Mouse (Mus musculus): ENCODE measurements around the gene Tlcd1.
"Not testable (repeated sequence)": the region's sequence is repeated elsewhere in the genome, so short reads cannot be mapped to it uniquely, and the experiment has no call there.

The Tlcd1 gene

DNA sequence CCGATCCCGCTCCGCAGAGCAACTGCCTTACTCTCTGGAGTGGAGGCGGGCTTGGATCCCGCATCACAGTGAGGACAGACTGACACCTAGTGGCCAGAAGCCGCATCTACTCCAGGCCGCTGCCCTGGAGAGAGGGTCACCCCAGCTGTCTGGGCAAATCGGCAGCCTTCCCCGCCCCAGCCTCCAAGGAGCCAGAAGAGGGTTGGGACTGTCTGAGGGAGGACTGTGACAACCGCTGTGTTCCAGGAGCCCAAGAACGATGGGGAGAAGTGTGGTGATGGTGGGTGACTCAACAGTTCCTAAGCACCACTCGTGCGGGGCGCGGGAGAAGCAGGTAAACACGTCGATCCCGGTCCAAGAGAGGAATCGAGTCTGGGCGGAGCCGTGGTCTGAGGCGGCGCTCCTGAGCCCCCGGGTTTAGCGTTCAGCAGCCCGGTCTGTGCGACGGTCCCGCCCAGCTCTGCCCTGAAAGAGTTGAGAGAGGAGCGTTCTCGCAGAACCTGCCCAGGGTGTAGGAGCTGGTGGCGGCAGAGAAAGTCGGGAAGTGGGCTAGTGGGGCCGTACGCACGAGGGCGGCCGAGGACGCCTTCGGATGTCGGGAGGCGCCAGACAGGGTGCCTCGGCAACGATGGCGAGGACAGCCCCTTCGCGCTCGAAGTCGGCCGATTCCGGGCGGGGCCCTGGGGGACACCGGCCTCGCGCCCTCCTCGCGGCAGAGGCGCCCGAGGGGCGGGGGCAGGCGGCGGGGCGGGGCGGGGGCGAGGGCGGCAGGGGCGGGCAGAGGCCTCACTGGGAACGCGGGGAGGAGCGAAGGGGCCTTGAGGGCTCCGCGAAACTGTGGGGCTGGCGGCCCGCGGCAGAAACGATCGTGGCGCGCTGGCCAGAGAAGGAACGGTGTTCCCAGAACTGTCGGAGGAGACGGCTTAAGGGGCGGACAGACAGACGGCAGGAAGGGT is 1.7 kb downstream of the Tlcd1 start:
- peak; percentile 94 to 96 for DNase-seq (ENCODE audit: low spot score in 2 of 2)

DNA sequence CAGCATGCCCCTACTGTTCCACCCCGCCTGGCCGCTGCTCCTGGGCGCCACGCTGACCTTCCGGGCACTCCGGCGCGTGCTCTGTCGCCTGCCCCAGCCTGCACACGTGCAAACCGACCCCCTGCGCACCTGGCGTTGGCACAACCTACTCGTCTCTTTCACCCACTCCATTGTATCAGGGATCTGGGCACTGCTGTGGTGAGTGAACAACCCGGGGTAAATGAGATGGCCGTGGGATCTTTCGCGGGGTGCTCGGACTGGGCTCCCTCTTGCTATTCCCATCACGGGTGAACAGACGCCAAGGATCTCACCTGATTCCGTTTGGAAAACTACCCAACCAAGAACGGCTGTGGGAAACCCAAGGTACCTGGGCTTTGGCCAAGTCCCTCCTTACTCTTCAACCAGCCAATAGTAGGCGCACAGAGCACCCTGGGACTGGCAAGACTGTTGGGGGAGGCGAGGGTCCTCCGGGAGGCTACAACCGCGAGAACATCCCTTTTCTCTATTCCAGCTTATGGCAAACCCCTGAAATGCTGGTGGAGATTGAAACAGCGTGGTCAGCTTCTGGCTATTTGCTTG is 2.4 kb downstream of the Tlcd1 start:
- peak in 1 of 2 experiments; percentile 70 for DNase-seq (ENCODE audit: low spot score in 2 of 2)

DNA sequence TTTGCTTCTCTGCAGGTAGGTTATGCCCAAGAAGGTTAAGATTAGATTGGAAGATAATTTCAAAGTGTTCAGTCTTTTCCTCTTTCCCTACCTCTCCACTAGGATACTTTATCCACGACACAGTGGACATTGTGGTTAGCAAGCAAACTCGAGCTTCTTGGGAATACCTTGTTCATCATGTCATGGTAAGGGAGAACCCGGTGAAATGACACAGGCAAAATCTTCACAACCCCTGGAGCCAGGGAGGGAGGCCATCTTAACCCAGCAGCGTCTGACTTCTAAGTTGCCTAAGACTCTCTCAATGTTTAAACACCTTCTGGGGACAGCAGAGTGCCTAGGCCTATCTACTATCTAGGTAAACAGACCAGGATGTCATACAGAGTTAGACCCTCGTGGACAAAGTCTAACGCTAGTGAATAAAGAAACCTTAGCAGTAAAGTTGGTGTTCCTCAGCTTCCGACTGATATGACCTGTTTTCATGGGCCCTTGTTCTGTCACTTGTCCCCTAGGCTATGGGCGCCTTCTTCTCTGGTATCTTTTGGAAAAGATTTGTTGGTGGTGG is 3.0 kb downstream of the Tlcd1 start:
- no peak for DNase-seq (ENCODE audit: low spot score in 2 of 2)

DNA sequence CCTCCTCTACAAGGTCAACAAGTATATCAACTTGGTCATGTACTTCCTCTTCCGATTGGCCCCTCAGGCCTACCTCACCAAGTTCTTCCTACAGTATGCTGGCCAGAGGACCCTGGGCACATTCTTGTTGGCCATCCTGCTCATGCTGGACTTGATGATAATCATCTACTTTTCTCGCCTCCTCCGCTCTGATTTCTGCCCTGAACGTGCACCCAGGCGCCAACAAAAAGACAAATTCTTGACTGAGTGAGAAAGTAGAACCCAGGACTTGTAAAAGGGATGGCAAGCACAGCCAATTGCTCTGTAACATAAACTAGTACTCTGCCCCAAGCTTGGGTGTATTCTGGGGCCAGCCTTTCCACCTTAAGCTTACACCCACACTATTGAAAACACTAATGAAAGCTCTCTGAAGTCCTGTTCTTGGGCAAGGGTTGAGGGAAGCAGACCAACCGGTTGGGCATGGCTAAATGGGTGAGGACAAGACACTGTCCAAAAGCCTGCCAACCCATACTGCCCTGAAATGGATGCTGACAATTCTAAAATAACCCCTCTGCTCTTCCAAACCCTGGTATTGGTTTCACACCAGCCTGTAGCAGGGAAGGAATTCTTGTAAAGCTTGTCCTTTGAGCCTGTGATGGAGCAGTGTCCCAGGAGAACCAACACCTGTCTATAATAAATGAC is 3.7 kb downstream of the Tlcd1 start:
- no peak for DNase-seq (ENCODE audit: low spot score in 2 of 2)

DNA sequence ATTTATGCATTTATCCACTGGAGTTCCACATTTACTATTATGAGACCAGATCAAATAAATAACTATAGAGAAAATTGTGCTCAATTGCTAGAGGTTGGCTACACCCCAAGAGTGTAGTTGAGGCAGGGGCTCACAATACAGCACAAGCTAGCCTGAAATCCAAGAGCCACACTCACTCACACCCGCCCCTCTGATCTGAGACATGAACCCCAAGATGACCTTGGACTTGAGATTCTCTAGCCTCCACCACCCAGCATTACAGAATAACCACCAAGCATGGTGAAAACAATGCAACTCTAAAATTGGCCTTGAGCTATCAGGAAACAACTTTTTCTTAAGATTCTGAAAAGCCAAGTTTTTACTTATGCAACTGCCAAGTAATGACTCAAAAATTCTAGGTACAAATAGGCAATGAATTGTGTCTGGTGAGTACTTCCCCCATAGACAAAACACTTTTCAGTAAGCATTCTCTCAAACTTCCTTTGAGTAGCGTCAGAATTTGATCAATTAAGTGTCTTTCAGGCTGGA is 5.4 kb downstream of the Tlcd1 start:
- no peak for DNase-seq (ENCODE audit: low spot score in 2 of 2)

DNA sequence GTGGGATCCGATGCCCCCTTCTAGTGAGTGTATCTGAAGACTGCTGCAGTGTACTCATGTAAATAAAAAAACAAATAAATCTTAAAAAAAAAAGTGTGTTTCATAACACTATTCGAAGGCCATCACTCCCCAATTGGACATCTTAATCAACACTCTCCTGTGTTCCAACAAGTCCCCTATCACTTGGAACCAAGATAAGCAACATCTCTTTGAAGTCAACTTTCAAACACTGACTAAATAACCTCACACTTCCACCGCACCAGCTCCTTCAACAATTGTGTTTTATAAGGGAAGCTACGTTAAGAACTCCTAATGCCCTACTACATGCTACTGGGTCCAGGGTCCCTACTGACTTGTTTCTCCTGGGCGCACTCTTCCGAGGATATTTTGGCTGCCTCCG is 5.9 kb downstream of the Tlcd1 start:
- DNase-seq (ENCODE audit: low spot score in 2 of 2), result no peak

DNA sequence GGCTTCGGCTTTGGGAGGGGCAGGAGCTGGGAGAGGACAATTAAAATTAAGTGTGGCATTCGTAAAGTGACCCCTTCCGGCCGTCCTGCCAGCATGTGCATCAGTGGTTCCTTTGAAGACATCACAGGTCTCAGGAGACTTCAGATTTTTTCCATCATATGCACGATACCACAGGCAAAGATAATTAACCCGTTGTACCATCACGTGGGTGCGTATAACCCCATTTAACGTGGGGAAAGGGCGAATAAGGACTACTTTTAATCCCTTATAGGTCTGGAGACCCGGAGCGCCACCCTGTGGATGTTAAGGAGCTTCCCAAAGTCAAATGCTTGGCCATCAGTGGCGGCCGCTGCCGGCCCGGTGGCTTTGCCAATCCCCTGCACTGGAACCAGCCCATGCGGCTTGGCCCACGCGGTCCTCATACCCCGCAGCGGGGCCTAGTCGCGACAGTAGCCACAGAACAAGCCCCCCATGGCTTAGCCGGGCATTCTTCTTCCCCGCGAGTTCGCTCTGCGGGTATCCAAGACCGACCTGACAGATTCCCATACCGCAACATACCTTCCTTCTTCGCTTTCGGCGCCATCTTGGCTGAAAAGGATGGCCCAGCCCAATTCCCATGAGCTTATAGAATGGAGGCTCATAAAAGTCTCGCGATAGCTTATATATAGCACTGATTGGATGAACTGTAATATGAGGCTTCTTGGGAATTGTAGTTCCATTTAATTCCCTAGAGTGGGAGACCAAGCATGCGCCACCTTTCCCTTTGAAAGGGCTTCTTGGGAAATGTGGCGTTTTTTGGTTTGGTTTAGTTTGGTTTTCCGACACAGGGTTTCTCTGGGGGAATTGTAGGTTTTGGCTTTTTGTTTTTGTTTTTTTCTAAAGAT is 6.7 kb downstream of the Tlcd1 start, which contains the start of gene Rpl23a:
Gene Rpl23a, minus strand, starts transcription at position 624 of the 884 bp plus-strand sequence.
- DNase-seq (ENCODE audit: low spot score in 2 of 2), result peak; percentile 89 to 93

DNA sequence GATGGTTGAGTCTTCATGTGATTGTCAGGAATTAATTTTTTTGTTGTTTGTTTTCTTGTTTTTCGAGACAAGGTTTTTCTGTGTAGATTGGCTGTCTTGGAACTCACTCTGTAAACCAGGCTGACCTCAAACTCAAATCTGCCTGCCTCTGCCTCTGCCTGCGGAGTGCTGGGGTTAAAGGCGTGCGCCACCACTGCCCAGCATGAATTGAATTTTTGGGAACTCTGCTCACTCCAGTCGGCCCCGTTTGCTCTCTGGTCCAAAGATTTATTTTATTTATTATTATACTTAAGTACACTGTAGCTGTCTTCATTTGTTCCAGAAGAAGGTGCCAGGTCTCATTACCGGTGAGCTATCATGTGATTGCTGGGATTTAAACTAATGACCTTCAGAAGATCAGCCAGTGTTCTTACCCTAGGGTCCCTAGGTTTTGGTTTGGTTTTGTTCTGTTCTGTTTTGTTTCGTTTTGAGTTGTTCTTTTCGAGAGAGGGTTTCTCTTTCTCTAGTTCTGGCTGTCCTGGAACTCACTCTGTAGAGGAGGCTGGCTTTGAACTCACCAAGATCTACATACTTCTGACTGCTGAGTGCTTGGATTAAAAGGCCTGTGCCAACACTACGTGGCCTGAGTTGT is 7.5 kb downstream of the Tlcd1 start:
- no peak for DNase-seq (ENCODE audit: low spot score in 2 of 2)

DNA sequence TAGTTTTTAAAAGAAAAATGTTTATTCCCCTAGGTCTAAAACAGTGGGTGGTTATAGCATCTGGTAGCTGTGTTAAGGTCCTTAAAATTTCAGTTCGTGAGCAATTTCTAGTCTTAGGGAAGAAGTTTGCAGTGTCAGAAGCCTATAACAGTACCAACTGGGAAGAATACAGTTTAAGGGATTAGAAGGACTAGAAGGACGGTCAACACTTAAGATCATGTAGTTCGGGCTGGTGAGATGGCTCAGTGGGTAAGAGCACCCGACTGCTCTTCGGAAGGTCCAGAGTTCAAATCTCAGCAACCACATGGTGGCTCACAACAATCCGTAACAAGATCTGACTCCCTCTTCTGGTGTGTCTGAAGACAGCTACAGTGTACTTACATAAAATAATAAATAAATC is 8.2 kb downstream of the Tlcd1 start:
- not testable (repeated sequence) for DNase-seq (ENCODE audit: low spot score in 2 of 2)

DNA sequence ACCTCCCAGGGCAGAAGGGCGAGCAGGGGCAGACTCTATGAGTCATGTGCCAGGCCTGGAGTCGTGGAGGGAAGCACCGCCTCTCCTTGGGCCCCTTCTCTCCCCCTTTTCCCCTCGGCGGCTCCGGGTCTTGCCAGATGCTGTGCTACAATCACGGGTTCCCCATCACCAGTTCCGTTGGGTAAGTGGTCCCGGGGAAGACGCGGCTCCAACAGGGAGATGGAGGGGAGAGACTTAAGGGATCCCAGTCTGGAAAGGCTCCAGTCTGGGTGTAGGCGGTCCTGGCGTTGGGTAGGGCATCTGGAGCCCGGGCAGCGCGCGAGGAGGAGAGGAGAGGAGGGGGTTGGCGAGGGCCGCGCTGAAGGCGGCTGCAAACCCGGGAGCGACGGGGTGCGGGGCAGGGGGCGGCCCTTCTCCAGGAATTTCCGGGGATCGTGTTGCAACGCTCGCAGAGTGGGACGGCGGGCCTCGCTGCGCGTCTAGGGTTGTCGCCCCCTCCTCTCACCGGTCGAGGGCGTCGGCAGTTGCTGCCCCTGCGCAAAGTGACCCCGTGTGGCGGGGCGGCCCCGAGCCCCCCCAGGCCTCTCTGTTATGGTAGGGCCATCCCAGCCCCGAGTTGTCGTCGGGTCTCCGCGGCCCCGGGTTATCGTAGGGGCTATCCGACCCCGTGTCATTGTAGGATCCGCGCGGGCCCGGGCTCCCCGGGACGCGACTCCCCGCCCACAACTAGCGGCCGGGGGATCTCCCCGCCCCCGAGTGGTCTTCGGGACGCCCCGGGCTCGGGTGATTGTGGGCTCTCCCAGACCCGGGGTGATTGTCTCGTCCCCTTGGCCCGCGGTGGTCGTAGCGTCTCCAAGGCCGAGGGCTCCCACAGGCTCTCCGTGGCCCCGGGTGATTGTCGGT is 12.1 kb downstream of the Tlcd1 start, which contains the start of gene Rab34:
Gene Rab34, plus strand, starts transcription at position 100 of the 903 bp plus-strand sequence.
- peak; percentile 57 to 61 for DNase-seq (ENCODE audit: low spot score in 2 of 2)

DNA sequence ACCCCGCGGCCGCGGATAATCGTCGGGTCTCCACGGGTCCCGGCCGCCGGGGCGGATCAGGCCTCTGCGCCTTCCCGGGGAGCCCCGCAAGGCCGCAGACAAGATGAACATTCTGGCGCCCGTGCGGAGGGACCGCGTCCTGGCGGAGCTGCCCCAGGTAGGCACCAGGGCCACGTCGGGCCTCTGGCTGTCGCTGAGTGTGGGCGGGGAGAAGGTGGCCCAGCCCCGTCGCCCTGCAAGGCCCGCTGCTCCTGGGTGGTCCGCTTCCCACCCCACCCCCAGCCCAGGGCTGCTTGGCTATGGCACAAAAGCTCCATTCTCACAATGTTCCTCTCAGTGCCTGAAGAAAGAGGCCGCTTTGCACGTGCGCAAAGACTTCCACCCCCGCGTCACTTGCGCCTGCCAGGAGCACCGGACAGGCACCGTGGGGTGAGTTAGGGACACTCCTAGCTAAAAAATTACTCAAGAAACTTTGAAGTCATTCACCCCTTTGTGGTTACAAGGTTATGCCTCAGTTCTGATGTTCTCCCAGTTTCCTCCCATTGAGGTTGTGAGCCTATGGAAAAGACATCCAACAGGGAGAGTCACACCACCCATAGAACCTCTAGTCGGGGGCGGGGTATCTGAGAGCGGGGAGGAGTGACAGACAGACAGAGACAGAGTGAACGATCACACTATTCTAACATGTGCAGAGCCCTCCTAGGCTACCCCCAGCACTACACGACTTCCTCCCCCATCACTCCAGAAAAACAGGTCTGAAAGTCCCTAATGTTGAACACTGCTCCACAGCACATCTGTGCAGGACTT is 12.9 kb downstream of the Tlcd1 start:
- peak in 1 of 2 experiments; percentile 85 for DNase-seq (ENCODE audit: low spot score in 2 of 2)

DNA sequence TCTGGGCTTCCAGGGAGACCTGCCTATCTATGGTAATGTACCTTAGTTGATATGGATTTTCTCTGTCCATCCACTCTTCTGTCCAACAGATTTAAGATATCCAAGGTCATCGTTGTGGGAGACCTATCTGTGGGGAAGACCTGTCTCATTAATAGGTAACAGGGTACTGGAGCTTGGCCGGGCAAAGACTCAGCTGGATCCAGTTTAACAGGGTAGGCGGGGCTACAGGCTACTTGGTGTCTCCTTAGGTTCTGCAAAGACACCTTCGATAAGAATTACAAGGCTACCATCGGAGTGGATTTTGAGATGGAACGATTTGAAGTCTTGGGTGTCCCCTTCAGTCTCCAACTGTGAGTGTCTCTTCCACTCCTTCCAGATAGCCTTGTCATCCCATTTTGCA is 13.5 kb downstream of the Tlcd1 start:
- no peak for DNase-seq (ENCODE audit: low spot score in 2 of 2)

DNA sequence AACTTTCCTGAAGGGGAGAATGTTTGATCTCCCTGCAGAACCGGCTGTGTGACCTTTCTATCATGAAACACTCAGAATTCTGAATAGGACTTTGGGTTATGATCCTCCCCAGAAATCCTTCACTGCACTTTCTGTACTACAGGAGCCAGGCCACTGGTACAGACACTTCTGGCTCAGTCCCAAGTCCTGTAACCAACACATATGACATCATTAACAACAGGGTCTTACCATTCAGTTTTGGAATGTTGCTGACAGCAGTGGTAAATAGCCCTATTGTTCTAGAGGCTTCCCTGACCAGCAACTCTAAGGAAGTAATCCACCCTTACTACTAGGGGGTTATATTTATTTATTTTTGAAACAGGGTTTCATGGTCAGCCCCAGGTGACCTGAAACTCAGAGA is 16.6 kb downstream of the Tlcd1 start, which contains the start of gene Proca1:
Gene Proca1, plus strand, starts transcription at position 280 of the 400 bp plus-strand sequence.
- no peak for DNase-seq (ENCODE audit: low spot score in 2 of 2)

DNA sequence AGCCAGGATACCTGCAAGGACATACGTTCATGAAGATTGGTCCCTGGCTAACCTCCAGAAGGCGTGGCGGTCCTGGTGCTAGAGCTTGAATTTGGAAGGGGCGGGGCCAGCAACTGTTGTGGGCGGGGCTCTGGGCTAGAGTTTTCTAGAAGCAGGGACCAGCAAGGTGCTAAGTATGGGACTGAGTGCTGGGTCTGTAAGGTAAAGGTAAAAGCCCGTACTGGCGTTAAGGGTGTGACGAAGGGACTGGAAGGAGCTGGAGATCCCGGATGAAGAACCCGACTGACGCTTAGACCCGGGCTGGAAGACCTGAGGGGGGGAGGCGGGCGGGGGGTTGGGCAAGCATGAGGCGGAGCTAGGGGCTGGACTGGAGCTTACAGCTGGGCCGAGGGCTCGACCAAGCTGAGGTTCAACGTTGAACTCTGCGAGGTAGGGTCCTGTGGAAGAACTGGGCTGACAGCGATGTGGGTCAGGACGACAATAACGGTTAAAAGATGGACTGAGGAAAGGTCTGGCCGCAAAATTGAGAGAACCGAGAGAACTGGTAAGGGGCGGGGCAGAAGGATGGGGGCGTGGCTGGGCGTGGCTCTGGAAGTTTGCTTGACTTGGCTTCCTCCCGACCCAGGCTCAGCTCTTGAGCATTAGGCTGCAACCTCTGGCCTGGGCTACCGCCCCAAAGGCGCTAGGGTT is 18.0 kb downstream of the Tlcd1 start:
- DNase-seq (ENCODE audit: low spot score in 2 of 2), result no peak

DNA sequence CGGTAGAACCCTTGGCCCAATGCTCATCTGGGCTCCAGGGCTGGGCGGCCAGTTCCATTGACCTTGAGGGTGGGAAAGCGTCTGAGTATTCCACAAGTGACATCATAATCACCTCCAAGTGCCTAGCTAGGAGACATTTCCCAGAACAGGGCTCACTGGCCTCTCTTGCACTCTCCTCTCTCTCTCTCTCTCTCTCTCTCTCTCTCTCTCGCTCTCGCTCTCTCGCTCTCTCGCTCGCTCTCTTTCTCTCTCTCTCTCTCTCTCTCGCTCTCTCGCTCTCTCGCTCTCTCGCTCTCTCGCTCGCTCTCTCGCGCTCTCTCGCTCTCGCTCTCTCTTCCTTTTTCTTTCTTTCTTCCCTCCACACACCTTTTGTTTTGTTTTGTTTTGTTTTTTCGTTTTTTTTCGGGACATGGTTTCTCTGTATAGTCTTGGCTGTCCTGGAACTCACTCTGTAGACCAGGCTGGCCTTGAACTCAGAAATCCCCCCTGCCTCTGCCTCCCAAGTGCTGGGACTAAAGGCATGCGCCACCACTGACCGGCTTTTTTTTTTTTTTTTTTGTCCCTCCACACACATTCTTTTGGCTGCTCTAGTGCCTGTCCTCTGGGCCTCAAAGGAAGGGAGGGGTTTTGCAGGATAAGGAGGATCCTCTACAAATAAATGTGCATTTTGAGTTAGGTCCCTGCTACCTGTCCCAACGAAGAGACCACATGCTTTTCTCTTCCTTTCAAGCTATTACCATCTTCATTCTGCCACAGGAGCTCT is 18.8 kb downstream of the Tlcd1 start:
- DNase-seq (ENCODE audit: low spot score in 2 of 2), result no peak

DNA sequence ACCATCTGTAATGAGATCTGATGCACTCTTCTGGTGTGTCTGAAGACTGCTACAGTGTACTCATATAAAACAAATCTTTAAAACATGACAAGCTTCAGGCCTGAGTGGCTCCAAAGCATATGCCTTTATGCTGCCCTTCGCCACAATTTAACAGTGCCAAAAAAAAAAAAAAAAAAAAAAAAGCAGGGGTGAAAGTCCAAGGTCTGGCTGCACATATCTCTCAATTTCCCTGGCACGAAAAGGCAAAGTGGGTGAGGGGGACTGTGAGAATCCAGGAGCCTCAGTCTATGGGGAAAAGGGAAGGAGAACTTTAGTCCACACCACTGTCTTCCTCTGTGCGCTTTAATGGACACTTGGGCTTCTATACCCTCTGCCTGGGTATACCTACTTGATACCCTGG is 25.9 kb downstream of the Tlcd1 start:
- no peak for DNase-seq (ENCODE audit: low spot score in 2 of 2)

DNA sequence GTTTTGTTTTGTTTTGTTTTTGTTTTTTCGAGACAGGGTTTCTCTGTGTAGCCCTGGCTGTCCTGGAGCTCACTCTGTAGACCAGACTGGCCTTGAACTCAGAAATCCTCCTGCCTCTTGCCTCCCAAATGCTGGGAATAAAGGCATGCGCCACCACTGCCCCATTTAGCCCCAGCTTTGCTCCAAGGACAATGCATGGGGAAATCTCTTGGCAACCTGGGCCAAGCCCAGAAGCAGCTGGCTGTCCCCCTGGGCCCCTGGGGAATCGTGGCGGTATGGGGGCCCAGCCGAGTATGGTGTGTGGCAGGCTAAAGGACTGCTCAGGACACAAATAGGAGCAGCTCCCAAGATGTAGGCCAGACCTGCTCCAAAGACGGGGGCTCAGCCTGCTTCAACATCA is 27.8 kb downstream of the Tlcd1 start:
- DNase-seq (ENCODE audit: low spot score in 2 of 2), result no peak

Measured in frontal cortex, postnatal 36 days (tissue).